Mouse (Mus musculus): Measurements from ENCODE around the gene Btc.

The Btc gene

GRCm38 (mm10) chr5:91402339-91403211, at the start of gene Btc:
Btc (minus strand) TSS chr5:91402994.
- ATAC-seq (ENCODE audit: insufficient number of reproducible peaks, low FRiP score, low TSS enrichment), result peak; percentile 31; the same call in 1 of the 2 replicates

- no peak for ATAC-seq (ENCODE audit: insufficient number of reproducible peaks, low FRiP score, low TSS enrichment)
Measured at GRCm38 (mm10) chr5:91444981-91445517, 42.3 kb upstream of the Btc start.

GRCm38 (mm10) chr5:91436563-91436962, 33.8 kb upstream of the Btc start:
- no peak for ATAC-seq (ENCODE audit: insufficient number of reproducible peaks, low FRiP score, low TSS enrichment)

DNA sequence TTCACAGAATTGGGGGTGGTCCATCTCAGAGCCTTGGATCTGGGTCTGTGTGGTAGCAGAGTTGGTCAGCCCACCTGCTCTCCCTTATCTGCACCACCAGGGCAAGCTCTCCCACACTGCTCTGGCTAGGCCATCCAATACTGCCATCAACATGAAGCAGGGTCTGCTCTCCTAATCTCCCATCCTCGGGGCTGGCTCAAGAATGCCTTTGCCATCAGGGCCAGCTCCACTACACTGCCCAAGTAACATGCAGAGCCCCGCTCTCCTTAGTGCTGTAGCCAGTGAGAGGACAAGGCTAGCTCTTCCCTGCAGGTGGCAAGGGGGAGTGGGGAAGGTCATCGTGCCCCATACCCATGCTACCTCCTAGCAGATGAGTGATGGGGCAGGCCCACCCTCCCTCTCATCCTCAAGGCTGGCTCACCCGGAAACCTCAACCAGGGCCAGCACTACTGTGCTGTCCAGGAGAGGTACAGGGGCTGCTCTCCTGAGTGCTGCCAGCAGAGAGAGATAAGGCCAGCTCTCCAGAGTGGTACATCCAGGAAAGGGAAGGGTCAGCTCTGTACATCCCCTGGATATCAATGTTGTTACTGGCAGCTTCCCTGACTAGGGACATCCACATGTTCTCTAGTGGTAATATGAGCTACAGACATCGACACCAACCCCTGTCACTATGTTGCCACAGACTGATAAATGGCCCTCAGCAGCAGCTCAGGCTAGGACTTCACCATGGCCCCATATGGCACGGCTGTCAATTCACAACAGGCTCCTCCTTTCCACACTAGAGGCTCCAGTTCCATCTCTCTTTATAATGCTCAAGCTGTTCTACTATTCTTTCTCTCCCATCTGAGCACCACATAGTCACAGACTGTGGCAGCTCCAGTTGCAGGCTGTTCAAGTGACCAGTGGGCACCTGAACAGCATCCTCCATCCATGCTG, 32.2 kb upstream of the Btc start:
- peak; percentile 31; the same call in 1 of the 2 replicates for ATAC-seq (ENCODE audit: insufficient number of reproducible peaks, low FRiP score, low TSS enrichment)

DNA sequence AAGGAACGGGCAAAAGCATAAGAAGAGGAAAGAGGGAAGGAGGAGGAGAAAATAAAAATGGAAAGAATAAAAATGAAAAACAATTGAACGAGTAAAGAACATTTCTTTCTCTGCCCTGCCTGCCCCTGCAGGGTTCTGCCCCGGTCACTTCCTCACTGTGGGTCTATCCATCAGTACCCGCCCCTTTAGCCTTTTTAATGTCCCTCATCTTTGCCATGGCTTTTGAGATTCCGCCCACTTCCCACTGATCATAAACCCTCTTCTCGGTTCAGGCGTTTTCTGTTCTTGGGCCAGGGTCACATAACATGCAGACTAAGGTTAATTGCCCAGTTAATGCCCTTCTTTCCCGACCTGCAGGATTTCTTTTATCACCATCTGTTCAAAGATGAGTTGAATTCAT, 25.8 kb upstream of the Btc start:
- ATAC-seq (ENCODE audit: insufficient number of reproducible peaks, low FRiP score, low TSS enrichment), result no peak

- ATAC-seq (ENCODE audit: insufficient number of reproducible peaks, low FRiP score, low TSS enrichment), result peak; percentile 72
Measured at GRCm38 (mm10) chr5:91413814-91414213, 11.0 kb upstream of the Btc start.

DNA sequence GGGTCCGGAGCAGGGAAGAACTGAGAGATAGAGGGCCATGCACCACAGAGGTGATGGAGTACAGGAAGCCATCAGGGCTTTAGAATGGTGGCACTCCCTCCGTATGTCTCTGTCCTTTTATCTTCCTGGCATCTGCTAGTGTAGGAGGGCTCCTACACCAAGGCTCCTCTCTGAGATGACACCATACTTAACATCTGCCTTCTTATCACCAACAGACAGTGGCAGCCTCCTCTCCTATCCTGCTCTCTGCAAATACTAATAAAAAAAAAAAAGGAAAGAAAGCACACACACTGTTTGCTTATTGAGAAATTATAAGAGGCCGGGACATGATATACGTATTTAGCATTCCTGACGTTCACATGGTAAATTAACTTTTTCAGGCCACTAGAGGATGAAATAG, 1.5 kb upstream of the Btc start:
- no peak for ATAC-seq (ENCODE audit: insufficient number of reproducible peaks, low FRiP score, low TSS enrichment)

GRCm38 (mm10) chr5:91403281-91403680, 487 bp upstream of the Btc start:
- ATAC-seq (ENCODE audit: insufficient number of reproducible peaks, low FRiP score, low TSS enrichment), result no peak

DNA sequence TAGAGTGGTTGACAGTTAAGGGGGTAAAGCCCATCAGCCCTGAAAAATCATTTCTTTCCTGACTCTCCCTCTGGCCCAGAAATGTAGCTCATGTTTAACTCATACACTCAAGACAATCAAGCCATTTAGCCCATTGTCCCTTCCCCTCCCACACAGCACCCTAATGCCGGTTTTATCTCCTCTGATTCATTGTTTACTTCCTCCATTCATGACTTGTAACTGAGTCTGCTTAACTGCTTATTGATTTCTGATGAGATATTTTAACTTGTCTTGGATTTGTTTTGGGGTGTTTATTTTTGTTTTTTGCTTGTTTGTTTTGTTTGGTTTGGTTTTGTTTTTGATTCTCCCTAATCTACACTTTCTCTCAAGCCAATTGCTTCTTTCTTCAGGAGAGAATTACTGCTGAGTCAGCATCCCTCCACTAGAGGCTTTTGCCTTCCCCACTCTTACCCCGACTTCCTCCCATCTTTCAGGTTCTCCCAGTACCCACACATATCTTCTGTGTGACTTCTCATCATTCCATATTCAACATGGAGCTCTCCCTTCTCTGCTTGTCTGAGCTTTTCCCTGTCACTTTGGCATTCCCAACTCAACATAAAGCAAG, 2.2 kb downstream of the Btc start:
- no peak for ATAC-seq (ENCODE audit: insufficient number of reproducible peaks, low FRiP score, low TSS enrichment)

- no peak for ATAC-seq (ENCODE audit: insufficient number of reproducible peaks, low FRiP score, low TSS enrichment)
Measured at GRCm38 (mm10) chr5:91375467-91375866, 27.3 kb downstream of the Btc start.

- ATAC-seq (ENCODE audit: insufficient number of reproducible peaks, low FRiP score, low TSS enrichment), result no peak
Measured at GRCm38 (mm10) chr5:91368061-91368565, 34.7 kb downstream of the Btc start.

- ATAC-seq (ENCODE audit: insufficient number of reproducible peaks, low FRiP score, low TSS enrichment), result peak; percentile 90
Measured at GRCm38 (mm10) chr5:91366925-91367324, 35.9 kb downstream of the Btc start.

GRCm38 (mm10) chr5:91363274-91363991, 39.4 kb downstream of the Btc start:
- no peak for ATAC-seq (ENCODE audit: insufficient number of reproducible peaks, low FRiP score, low TSS enrichment)

GRCm38 (mm10) chr5:91352645-91353044, 50.1 kb downstream of the Btc start:
- ATAC-seq (ENCODE audit: insufficient number of reproducible peaks, low FRiP score, low TSS enrichment), result no peak

- no peak for ATAC-seq (ENCODE audit: insufficient number of reproducible peaks, low FRiP score, low TSS enrichment)
Measured at GRCm38 (mm10) chr5:91345681-91346080, 57.1 kb downstream of the Btc start.

- no peak for ATAC-seq (ENCODE audit: insufficient number of reproducible peaks, low FRiP score, low TSS enrichment)
Measured at GRCm38 (mm10) chr5:91345064-91345463, 57.7 kb downstream of the Btc start.

GRCm38 (mm10) chr5:91341981-91342760, 60.6 kb downstream of the Btc start:
- ATAC-seq (ENCODE audit: insufficient number of reproducible peaks, low FRiP score, low TSS enrichment), result no peak

DNA sequence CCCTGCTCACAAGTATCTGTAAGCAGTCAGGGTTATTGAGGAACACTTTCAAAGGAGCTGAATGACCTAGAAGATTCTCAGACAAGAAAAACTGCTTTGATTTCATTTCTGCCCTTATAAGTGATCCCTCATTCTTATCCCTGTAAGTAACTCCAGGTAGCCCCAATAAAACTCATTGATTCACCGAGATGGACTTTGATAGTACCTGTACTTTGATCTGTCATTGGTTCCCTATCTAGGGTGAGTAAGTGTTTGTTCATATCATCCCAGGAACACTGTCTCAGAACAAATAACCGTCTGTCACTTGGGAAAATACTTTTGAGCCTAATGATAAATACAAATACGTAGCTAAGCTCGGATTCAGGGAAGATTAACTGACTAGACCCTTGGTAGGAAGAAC, 68.6 kb downstream of the Btc start:
- no peak for ATAC-seq (ENCODE audit: insufficient number of reproducible peaks, low FRiP score, low TSS enrichment)
